Mouse (Mus musculus): ENCODE results near the gene Muc1. TPM values are rescaled to one million over a fixed set of nuclear protein-coding genes. Genes with fewer than 3 reads are reported as not detected.
A peak's percentile ranks its signal among the peaks of the same experiment; 100 is the strongest.

Gene Muc1
- polyA plus RNA-seq, 1 experiment from 2014 or later, result 1.1 TPM

DNA sequence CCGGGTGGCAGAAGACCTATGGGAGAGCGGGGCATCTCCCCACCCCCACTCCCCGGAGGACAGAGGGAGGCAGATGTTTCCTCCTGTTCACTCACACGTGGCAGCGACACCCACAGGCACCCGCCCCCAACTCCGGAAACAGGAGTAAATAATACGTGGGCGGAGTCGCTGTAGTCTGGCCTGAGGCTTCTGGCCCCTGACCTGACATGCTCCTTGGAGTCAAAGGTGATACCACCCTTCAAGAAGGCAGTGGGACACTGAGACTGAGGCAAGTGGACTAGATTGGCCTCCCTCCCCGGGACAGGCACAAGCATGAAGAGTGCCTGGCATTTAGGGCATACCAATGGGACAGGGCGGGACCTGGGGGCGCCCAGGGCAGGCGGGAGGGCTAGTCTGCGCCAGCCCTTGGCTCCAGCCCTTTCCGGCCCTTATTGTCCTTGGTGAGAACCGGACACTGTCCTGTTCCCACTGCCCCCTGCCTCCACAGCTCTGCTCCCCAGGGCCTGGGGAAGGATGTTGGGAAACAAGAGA, 22.6 kb downstream of the Muc1 start:
- Histone ChIP-seq H3K36me3 (peaks cover 27% of the 10 kb centered on the region), H3K4me3 (no peak overlapping the region), H3K9me3 (no peaks in the 10 kb centered on the region), H3K27me3 (replicated peaks) (no peaks in the 10 kb centered on the region), H3K9ac (peak overlapping the region; percentile 41), H3K4me1 (peaks cover 30% of the 10 kb centered on the region), H3K4me2 (peak overlapping the region; percentile 45), H3K27ac (replicated peaks) (peak overlapping the region; percentile 63)
- ATAC-seq (ENCODE audit: extremely low read depth, insufficient number of reproducible peaks, low FRiP score, low TSS enrichment), result no peak
- WGBS, result 11% methylated on average over 17 of the region's 17 CpGs

DNA sequence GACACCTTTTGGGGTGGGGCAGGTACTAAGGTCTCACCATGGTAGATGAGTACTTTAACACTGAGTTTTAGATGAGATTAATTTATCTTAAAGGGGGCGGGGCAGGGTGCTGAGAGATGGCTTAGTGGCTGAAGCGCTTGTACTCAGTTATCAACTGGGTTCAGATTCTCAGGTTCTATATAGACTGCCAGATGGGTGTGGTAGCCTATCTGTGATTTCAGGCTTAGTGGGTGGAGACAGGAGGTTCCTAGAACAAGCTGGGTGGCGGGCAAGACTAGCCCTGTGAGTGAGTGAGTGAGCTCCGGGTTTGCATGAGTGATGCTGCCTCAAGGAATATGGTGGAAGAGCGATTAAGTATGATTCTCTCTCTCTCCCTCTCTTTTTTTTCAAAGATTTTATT, 26.1 kb downstream of the Muc1 start:
- no peaks in the 10 kb centered on the region for H3K9me3 ChIP-seq
- no peak for ATAC-seq (ENCODE audit: extremely low read depth, insufficient number of reproducible peaks, low FRiP score, low TSS enrichment)
- WGBS, result 81% methylated on average over 5 of the region's 5 CpGs

DNA sequence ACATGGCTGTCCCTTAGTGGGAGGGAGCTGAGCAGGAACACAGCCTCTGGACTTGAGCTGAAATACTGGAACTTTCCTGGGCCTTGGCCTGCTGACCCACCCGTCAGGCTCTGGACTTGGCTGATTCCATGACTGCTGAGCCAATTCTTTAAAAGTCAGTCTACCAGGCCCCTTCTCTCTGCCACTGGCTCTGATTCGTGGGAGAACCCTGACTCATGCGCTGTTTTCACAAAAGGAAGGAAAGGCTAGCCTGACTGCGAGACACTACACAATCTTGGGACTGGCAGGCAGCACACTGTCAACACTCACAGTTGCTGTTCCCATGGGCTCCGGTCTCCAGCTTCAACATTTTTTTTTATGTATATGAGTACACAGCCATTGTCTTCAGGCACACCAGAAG, 27.3 kb downstream of the Muc1 start:
- H3K9ac ChIP-seq, result no peak overlapping the region
- 0 out of 2 replicates have a peak overlapping the region, but pooled peaks have one; percentile 13 for H3K27ac ChIP-seq (replicated peaks)
- no peaks in the 10 kb centered on the region for H3K36me3 ChIP-seq
- H3K4me2 ChIP-seq, result no peak overlapping the region
- 0 out of 2 replicates have a peak, but pooled peaks cover 9% of the 10 kb centered on the region for H3K27me3 ChIP-seq (replicated peaks)
- H3K4me3 ChIP-seq, result no peak overlapping the region
- ATAC-seq (ENCODE audit: extremely low read depth, insufficient number of reproducible peaks, low FRiP score, low TSS enrichment), result no peak
- H3K9me3 ChIP-seq, result no peaks in the 10 kb centered on the region
- WGBS, result 50% methylated on average over 5 of the region's 5 CpGs
- H3K4me1 ChIP-seq, result peaks cover 12% of the 10 kb centered on the region

More for the DNA sequence above, 26.1 kb downstream of the Muc1 start:
- Histone ChIP-seq H3K36me3 (no peaks in the 10 kb centered on the region), H3K27ac (replicated peaks) (no peak overlapping the region), H3K27me3 (replicated peaks) (0 out of 2 replicates have a peak, but pooled peaks cover 9% of the 10 kb centered on the region), H3K4me1 (peaks cover 20% of the 10 kb centered on the region), H3K9ac (no peak overlapping the region), H3K4me2 (no peak overlapping the region), H3K4me3 (no peak overlapping the region)

DNA sequence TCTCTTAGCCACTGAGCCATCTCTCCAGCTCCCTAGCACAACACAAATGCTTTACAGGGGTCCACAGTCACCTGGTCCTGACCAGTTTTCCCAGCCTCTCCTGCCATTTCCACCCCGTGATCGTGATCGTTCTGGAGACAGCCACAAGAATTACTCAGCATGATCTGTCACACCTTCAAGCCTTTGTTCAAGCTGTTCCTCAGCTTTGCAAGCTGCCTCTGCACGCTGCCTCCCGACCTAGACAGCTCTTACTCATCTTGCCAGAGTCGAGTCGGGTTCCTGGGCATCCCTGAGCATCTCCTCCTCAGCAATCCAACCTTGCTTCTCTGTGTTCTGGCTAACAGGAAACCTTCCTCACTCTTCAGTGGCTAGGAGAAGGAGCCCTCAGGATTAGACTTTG, 30.2 kb downstream of the Muc1 start, which contains the start of gene Dpm3:
Gene Dpm3, plus strand, starts transcription at position 283 of the 400 bp plus-strand sequence.
- Histone ChIP-seq H3K36me3 (no peaks in the 10 kb centered on the region), H3K9ac (no peak within 1 kb of the TSS), H3K4me3 (no peak within 1 kb of the TSS), H3K9me3 (no peaks in the 10 kb centered on the region), H3K4me1 (peaks cover 7% of the 10 kb centered on the region; the same call in 1 of the 2 replicates), H3K27ac (replicated peaks) (no peak within 1 kb of the TSS), H3K27me3 (replicated peaks) (0 out of 2 replicates have a peak, but pooled peaks cover 9% of the 10 kb centered on the region), H3K4me2 (no peak within 1 kb of the TSS)
- ATAC-seq (ENCODE audit: extremely low read depth, insufficient number of reproducible peaks, low FRiP score, low TSS enrichment), result no peak
- WGBS, result 61% methylated on average over 7 of the region's 7 CpGs

DNA sequence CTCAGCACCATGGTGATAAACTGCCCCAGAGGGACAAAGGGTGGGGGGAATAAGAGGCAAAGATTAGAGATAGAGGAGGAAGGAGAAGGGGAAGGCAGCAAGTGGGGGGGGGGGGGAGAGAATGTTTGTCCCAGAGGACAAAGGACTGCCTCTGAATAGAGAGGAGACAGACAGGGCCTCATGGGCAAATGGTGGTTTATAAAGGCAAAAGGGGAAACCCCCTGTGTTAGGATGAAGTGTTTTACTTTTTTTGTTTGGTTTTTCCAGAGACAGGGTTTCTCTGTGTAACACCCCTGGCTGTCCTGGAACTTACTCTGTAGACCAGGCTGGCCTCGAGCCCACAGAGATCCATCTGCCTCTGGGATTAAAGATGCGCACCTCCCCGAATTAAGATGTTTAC, 31.4 kb downstream of the Muc1 start:
- Histone ChIP-seq H3K27ac (replicated peaks) (no peak overlapping the region), H3K9ac (no peak overlapping the region), H3K4me1 (peaks cover 7% of the 10 kb centered on the region; the same call in 1 of the 2 replicates), H3K27me3 (replicated peaks) (0 out of 2 replicates have a peak, but pooled peaks cover 9% of the 10 kb centered on the region), H3K4me3 (no peak overlapping the region), H3K4me2 (no peak overlapping the region), H3K9me3 (no peaks in the 10 kb centered on the region), H3K36me3 (no peaks in the 10 kb centered on the region)
- no peak for ATAC-seq (ENCODE audit: extremely low read depth, insufficient number of reproducible peaks, low FRiP score, low TSS enrichment)
- 71% methylated on average over 3 of the region's 3 CpGs for WGBS

DNA sequence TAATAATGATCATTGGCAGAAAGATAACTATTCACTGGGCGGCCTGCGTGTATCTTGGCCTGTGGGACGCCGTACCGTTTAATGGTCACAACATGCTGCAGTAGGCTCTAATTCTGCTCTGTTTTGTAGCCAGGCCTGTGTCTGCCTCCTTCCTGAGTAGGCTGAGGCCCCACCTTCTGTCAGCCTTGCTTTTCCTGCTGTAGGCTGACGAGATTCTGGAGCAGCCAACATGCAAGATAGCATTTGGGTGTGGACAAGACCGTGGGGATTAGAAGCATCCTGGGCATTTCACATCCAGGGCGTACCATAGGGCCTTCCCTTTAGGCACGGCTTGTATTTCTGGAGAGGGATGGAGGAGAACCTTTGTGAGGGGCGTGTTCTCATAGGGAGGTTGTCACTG, 33.6 kb downstream of the Muc1 start:
- no peak for ATAC-seq (ENCODE audit: extremely low read depth, insufficient number of reproducible peaks, low FRiP score, low TSS enrichment)
- WGBS, result 49% methylated on average over 10 of the region's 10 CpGs
- no peak overlapping the region for H3K4me2 ChIP-seq
- 0 out of 2 replicates have a peak, but pooled peaks cover 9% of the 10 kb centered on the region for H3K27me3 ChIP-seq (replicated peaks)
- H3K9ac ChIP-seq, result no peak overlapping the region
- peaks cover 18% of the 10 kb centered on the region for H3K4me1 ChIP-seq
- no peaks in the 10 kb centered on the region for H3K9me3 ChIP-seq
- peak overlapping the region; percentile 60 for H3K27ac ChIP-seq (replicated peaks)
- H3K4me3 ChIP-seq, result no peak overlapping the region
- H3K36me3 ChIP-seq, result peaks cover under 1% of the 10 kb centered on the region; the same call in 1 of the 2 replicates

DNA sequence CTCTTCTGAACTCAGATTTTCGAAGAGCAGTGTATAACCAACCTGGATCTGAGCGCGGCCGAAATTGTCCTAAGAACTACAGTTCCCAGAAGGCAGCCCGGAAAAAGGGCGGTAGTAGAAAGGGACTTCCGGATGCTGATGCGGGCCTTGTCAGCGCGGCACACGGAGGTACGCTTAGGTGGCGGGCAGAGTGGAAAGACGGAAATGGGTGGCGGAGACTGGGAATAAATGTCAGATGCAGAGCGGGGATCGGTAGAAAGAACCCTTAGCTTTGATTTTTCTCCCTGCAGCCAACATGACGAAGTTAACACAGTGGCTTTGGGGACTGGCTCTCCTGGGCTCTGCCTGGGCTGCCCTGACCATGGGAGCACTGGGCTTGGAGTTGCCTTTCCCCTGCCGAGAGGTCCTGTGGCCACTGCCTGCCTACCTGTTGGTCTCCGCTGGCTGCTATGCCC, 37.6 kb downstream of the Muc1 start:
- WGBS, result under 1% methylated on average over 20 of the region's 20 CpGs
- Histone ChIP-seq H3K4me3 (peak overlapping the region; percentile 75), H3K27ac (replicated peaks) (peak overlapping the region; percentile 66), H3K4me2 (peak overlapping the region; percentile 88), H3K9ac (peak overlapping the region; percentile 93), H3K4me1 (peaks cover 51% of the 10 kb centered on the region), H3K9me3 (no peaks in the 10 kb centered on the region), H3K36me3 (peaks cover 9% of the 10 kb centered on the region), H3K27me3 (replicated peaks) (no peaks in the 10 kb centered on the region)
- ATAC-seq (ENCODE audit: extremely low read depth, insufficient number of reproducible peaks, low FRiP score, low TSS enrichment), result peak; percentile 53; the same call in 1 of the 2 replicates

DNA sequence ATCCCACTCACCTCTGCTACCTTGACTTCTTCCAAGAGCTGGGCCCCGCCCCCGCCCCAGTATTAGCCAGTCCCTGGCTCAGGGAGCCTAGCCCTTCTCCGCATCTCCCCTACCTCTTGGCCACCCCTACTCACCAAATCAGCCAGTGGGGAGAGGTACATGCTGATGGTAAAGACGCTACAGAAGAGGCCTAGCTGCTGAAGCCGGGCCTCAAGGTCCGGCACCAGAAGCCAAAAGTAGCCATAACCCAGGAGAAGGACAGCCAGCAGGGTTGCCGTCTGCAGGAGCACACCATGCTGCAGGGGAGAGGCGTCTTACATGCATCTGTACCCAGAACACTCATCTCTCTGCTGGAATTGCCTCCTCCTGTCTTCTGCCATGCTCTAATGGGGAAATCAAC, 40.1 kb downstream of the Muc1 start:
- no peaks in the 10 kb centered on the region for H3K27me3 ChIP-seq (replicated peaks)
- no peaks in the 10 kb centered on the region for H3K9me3 ChIP-seq
- no peak overlapping the region for H3K27ac ChIP-seq (replicated peaks)
- peak overlapping the region; percentile 78 for H3K4me2 ChIP-seq
- H3K36me3 ChIP-seq, result peaks cover 30% of the 10 kb centered on the region
- H3K9ac ChIP-seq, result peak overlapping the region; percentile 87
- peaks cover 52% of the 10 kb centered on the region for H3K4me1 ChIP-seq
- ATAC-seq (ENCODE audit: extremely low read depth, insufficient number of reproducible peaks, low FRiP score, low TSS enrichment), result no peak
- 60% methylated on average over 8 of the region's 8 CpGs for WGBS
- H3K4me3 ChIP-seq, result no peak overlapping the region

DNA sequence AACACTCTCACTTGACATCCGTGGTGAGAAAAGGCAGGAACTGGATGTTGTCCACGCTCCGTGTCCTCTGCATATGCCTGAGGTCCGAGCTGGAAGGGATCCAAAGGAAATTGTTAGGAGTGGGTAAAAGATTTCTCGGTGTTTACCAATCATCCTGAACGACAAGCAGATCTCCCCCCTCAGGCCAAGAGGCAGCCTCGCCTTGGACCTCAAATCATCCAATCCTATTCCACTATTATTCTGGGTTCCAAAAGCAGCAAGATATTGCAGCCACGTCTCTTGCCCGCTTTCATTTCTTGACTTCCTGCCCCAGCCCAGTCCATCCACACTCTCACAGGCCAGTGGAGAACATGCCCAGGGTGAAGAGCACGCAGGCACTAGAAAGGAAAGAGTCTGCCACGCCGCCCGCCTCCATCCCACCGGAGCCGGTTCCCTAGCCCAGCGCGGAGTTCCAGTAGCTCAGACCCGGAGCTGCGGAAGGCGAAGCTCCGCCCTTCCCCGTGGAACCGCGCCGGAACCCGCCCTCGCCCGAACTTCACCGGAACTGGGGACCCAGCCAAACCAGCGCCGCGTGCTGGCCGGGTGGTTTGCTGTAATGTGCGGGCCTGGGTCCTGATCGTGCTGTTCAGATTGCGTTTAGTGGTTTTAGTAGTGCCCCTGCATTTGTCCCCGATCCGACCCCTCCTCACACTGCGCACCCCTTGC, 41.3 kb downstream of the Muc1 start, which contains the start of gene Slc50a1:
Gene Slc50a1, minus strand, starts transcription at position 520 of the 705 bp plus-strand sequence.
- H3K27ac ChIP-seq (replicated peaks), result peak within 1 kb of the TSS; percentile 87
- H3K4me2 ChIP-seq, result peak within 1 kb of the TSS; percentile 78
- peak within 1 kb of the TSS; percentile 71 for H3K4me3 ChIP-seq
- peaks cover 52% of the 10 kb centered on the region for H3K4me1 ChIP-seq
- no peaks in the 10 kb centered on the region for H3K27me3 ChIP-seq (replicated peaks)
- ATAC-seq (ENCODE audit: extremely low read depth, insufficient number of reproducible peaks, low FRiP score, low TSS enrichment), result peak; percentile 45; the same call in 1 of the 2 replicates
- H3K9me3 ChIP-seq, result no peaks in the 10 kb centered on the region
- peaks cover 41% of the 10 kb centered on the region for H3K36me3 ChIP-seq
- peak within 1 kb of the TSS; percentile 87 for H3K9ac ChIP-seq
- 3% methylated on average over 39 of the region's 39 CpGs for WGBS

DNA sequence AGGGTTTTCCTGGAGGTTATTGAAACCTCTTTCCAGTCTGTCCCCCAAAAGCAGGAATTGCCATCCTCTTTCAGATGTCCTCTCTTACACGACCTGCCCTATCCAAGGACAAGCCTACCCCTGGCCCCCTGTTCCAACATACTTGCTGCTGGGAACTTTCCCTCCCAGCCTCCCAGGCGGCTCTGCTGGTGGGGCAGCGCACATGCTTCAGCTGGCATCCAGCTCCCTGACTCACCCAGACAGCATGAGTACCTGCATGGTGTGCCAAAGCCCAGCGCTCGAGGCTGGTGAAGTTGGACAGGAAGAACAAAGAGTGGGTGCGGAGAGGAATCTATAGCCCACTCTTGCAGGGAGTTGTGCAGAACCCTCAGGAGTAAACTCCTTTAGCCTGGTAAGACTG, 42.0 kb downstream of the Muc1 start:
- Histone ChIP-seq H3K4me1 (peaks cover 52% of the 10 kb centered on the region), H3K36me3 (peaks cover 48% of the 10 kb centered on the region), H3K4me2 (peak overlapping the region; percentile 78), H3K4me3 (peak overlapping the region; percentile 71), H3K27me3 (replicated peaks) (no peaks in the 10 kb centered on the region), H3K9me3 (no peaks in the 10 kb centered on the region), H3K27ac (replicated peaks) (peak overlapping the region; percentile 87), H3K9ac (peak overlapping the region; percentile 87)
- ATAC-seq (ENCODE audit: extremely low read depth, insufficient number of reproducible peaks, low FRiP score, low TSS enrichment), result no peak
- 63% methylated on average over 6 of the region's 6 CpGs for WGBS

DNA sequence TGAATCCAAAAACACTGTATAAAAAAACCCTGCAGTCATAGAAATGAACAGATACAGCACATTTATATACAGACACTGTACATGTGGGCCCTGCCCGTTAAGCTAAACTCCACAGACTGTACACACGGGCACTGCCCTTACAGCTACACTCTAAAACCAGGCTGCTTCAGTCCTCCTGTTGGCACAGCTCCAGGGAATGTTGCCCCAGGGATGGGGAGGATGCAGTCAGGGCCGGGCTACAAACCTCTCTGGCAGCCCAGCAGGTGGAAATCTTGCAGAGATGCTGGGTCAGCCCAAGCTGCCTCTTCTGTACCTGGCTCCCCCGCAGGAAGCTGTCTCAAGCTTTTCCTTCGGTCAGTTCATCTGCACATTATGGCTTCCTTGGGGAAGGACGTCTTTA, 42.9 kb downstream of the Muc1 start:
- Histone ChIP-seq H3K27me3 (replicated peaks) (no peaks in the 10 kb centered on the region), H3K4me1 (peaks cover 56% of the 10 kb centered on the region), H3K9ac (0 out of 2 replicates have a peak overlapping the region, but pooled peaks have one; percentile 30), H3K36me3 (peaks cover 52% of the 10 kb centered on the region), H3K4me3 (no peak overlapping the region), H3K4me2 (no peak overlapping the region), H3K9me3 (no peaks in the 10 kb centered on the region), H3K27ac (replicated peaks) (no peak overlapping the region; the same call in 1 of the 2 replicates)
- WGBS, result 45% methylated on average over 6 of the region's 6 CpGs
- no peak for ATAC-seq (ENCODE audit: extremely low read depth, insufficient number of reproducible peaks, low FRiP score, low TSS enrichment)
